Mouse (Mus musculus) urinary bladder, adult 2 months (tissue): Measurements from ENCODE around the gene Diaph3. TPM values are rescaled to one million over a fixed set of nuclear protein-coding genes. Genes with fewer than 3 reads are reported as not detected.
"Not testable (repeated sequence)": the region's sequence is repeated elsewhere in the genome, so short reads cannot be mapped to it uniquely, and the experiment has no call there.

ENCODE experiments used
- DNase-seq: peaks from one replicate; pipeline ENCODE4 v3.0.0; 2022; ENCODE audit warnings: low spot score
- polyA plus RNA-seq: library from polyadenylated mRNA; depleted of rRNA; stranded (reverse); fragments of >200 nt; gene quantifications from 2 replicates; pipeline ENCODE4 v1.2.3, GENCODE M21; 2012; rRNA removed

Gene Diaph3
- 1.3 and 1.4 TPM in 2 replicates for polyA plus RNA-seq

DNA sequence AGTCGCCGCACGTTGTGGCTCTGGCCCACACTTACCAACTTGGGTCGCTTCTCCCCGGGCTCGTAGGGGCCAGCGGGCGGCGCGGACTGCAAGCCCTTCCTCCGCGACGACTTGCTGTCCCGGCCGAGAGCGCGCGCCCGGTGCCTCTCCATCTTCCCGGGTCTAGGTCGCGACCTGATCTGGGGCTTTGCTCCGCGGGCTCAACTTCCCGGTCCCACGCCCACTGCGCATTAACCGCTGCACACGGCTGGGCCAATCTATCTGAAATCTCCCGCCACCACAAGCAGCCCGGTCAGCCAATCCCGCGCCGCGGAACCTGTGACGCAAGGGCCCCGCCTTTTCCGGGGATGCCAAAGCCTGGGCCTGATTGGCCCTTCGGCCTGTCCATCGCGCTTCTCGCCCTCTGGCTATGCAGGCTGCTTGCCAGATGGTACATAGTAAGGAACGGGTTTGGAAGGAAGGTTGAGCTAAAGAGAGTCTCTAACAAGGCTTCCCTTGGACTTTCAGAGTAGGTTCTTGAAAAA, at the start of gene Diaph3:
Gene Diaph3, minus strand, starts transcription at position 273 of the 524 bp plus-strand sequence.
- peak; percentile 89 for DNase-seq

GRCm38 (mm10) chr14:87190685-87191084, 49.6 kb upstream of the Diaph3 start:
- no peak for DNase-seq

DNA sequence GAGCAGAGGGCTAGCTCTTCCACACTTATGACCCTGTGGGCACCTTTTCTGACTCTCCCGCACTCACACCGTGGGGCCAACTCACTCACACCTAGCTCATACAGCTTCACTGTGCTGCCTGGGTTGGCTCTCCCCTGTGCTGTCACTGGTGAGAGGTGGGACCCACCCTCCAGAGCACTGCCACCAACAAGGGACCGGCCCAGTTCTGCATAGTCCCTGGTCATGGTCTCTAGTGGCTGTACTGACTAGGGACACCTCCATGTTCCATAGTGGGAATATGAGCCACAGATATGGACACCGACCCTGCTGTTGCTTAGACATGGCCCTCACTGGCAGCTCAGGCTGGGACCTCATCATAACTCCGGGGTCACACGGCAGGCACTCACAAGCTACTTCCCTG, 30.5 kb upstream of the Diaph3 start:
- no peak for DNase-seq

DNA sequence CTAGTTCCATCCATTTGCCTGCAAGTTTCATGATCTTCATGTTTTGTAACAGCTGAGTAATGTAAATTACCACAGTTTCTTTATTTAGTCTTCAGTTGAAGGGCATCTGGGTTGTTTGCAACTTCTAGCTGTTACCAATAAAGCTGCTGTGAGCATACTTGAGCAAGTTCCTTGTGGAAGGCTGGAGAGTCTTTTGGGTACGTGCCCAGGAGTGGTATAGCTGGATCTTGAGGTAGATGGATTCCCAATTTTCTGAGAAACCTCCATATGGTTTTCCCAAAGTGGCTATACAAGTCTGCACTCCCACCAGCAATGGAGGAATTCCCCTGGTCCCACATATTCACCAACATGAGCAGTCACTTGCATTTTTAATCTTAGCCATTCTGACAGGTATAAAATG, 28.1 kb upstream of the Diaph3 start:
- no peak for DNase-seq

DNA sequence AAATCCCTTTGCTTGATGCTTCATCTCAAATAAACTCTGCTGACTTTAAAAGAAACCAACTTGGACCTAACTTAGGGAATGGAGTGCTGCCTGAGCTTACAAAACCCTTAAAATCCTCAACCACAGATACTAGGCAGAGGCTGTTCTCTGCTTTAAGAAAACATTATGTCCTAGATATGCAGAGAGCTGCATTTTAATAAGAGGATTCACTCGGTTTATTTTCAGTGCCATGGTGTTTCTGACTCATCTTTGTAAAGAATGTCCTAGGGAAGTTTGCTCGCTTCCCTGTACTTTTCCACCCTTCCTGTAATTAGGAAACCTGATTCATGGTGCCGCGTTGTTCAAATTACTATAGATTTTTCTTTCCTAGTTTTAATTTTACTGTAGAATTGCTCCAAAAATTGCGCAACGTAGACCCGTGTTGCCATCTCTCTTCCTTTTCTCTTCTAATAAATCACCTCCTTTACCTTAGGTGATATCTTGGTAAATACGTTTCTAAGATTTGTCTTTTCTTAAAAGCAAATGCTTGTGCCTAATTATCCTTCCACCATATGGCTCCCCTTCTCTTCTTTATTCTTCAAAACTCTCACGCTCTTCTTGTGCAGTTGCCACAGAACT, 14.7 kb upstream of the Diaph3 start:
- no peak for DNase-seq

DNA sequence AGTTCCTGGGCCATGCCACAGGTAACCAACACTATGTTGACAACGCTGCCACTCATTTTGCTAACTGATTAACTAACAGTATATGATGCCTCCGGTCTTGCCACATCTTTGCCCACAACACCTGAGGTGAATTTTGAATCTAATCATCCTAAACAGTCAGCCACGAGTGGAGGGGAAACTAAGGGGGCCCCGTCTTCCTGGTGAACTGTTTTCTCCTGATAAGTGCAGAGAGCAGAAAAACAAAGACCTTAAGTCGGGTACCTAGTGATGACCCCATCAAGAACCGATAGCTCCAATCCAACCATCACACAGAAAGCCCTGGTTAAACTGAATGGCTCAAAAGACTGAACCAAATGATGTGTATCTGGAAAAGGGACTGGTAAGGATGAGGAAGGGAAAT, 8.6 kb upstream of the Diaph3 start:
- DNase-seq = no peak

- no peak for DNase-seq
Observed at GRCm38 (mm10) chr14:87146704-87147103, 5.7 kb upstream of the Diaph3 start.

DNA sequence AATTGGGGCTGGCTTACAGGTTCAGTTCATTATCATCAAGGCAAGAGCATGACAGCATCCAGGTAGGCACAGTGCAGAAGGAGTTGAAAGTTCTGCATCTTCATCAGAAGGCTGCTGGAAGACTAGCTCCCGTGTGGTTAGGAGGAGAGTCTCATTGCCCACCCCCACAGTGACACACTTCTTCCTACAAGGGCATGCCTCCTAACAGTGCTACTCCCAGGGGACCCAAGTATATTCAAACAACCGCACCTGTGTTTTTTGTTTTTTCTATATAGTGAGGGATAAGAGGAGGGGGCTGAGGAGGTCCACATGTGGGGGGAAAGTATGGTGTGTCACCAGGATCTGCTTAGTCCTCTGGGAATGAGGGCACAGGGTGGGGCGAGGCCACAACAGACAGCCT, 4.3 kb upstream of the Diaph3 start:
- DNase-seq = no peak

GRCm38 (mm10) chr14:87141777-87142176, 742 bp upstream of the Diaph3 start:
- no peak for DNase-seq

DNA sequence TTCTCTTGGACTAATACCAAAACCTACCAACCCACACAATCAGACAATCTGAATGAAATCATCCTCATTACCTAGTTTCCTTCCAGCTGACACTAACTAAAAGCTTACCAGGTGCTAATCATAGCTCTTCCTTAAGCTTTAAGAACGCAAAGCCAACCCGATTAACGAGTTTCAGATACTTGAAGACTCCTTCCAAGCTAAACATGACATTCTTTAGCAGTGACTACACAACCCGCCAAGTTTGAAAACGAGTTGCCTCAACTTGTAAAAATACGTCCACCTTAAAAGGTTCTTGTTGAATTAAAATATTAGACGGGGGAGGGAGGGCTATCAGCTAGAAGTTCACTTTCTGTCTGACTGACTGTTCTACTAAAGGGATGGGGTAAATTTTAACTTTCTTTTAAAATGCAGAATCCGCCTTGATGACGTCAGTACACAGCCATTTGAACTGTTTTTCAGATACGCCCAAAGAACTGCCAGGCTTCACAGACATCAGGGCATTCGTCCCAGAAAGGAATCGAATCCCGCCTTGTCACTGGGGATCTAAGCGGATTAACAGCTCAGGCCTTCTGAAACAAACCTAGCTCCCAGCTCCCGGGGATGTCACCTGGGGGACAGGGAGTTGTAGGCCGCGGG, 590 bp downstream of the Diaph3 start:
- no peak for DNase-seq

DNA sequence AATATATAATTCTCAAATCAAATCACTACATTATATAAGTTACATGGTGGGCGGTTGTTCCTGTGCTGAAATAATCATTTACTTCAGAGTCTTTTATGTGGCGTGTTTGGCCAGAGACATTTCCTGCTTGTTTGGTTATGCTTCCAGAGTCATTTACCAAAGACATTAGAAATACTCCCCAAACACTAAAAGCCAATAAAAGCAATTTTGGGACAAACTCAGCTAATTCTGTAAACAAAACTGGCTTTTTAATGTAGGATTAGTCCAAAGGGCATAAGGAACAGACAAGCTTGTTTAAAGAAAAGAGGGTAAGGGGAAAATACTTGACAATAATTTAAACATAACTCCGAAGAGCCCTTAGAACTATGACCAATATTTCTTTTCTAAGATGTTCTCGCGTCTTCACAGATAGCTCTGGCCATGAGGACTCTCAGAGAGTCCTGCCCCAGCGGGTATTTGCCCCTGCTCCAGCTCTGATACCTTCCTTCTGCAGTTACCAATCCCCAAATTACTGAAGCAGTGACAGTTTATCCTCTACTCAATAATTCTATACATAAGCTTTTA, 14.9 kb downstream of the Diaph3 start:
- no peak for DNase-seq

- no peak for DNase-seq
Observed at GRCm38 (mm10) chr14:87125492-87125891, 15.5 kb downstream of the Diaph3 start.

- DNase-seq = no peak
Observed at GRCm38 (mm10) chr14:87123091-87123490, 17.9 kb downstream of the Diaph3 start.

DNA sequence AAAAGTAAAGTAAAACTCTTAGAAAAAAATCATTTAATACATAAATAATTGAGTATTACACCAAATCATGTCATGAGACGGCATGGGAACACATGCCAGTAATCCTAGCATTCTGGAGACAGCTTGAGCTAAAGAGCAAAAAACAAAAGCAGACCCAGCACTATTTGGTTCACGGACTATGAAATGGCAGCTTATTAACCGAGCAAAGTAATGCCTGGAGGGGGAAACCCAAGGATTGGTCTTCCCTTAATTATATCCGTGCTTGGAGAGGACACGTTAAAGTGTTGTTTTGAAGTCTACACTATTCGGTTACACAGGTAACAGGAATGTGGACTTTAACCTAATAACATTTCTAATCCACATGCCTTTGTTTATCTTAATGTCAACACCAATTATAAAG, 19.2 kb downstream of the Diaph3 start:
- no peak for DNase-seq

DNA sequence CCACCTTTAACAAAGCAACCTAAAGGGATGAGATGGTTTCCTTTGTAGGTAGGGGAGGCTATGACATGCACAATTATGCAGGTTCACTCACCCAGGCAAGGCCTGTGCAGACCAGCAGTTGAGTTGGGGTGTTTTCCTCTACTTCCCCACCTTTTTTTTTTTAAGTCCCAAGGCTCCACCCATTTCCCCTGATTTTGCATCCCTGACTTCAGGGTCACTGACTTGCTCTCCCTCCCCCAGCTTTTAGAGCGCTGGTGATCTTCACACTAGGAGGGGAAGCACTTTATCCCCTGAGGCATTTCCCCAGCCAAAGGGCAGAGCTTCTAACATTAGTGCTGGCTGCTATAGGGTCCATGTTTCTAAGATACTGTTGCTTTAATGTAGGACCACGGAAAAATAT, 30.4 kb downstream of the Diaph3 start:
- no peak for DNase-seq

DNA sequence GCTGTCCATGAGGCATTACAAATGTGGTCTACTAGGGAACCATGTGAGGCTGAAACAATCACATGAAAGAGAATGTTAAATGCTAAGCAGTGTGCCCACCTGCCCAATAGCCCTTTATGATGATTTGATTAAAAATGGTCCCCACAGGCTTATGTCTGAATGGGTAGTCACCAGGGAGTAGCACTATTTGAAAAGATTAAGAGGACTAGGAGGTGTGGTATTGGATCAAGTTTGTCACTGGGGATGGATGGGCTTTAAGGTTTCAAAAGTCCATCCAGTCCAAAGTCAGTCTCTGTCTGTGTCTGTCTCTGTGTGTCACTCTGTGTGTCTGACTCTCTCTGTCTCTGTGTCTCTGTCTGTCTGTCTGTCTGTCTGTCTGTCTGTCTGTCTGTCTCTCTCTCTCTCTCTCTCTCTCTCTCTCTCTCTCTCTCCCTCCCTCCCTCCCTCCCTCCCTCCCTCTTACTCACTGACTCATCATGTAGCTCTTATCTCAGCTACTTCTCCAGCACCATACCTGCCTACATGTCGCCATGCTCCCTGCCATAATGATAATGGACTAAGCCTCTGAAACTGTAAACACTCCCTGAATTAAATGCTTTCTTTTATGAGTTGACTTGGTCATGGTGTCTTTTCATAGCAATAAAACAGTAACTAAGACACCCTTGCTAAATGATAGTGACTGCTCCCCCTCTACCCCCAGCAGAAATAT, 41.5 kb downstream of the Diaph3 start:
- DNase-seq = no peak

DNA sequence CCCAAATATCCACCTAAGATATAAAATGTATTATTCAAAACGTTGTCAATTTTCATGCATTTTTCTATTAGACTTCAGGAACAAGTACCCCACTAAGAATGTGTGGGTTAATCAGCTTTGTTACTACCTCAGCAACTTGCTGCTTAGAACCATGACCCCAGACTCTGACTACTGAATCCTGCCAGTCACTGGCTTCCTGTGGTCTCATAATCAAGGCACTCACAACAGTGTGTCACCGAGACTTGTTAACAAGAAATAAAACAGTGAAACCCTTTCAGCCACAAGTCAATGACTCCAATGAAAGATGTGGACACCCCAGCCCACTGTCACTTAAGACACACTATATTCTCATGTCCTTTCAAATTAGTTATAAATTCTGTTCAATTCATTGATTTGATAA, 42.9 kb downstream of the Diaph3 start:
- DNase-seq = no peak

GRCm38 (mm10) chr14:87091522-87091921, 49.5 kb downstream of the Diaph3 start:
- DNase-seq = no peak

DNA sequence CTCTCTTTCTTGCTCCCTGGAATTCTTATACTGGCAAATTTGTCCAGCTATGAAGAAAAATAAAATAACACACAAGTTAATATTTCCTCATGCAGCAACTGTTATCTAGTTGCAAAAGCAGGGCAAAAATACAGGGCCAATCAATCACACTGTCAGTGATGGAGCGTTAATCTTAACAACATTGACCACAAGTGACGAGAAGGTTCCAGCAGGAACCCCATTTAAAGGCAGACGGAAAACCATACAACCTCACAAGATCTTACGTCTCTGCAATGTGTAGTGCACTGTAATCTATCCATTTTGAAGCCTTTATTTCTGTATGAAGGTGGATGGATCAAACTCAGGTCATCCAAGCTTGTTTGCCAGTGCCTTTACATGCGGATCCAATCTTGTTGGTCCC, 49.9 kb downstream of the Diaph3 start:
- no peak for DNase-seq

GRCm38 (mm10) chr14:87088928-87089327, 52.1 kb downstream of the Diaph3 start:
- DNase-seq = no peak

GRCm38 (mm10) chr14:87088456-87088855, 52.6 kb downstream of the Diaph3 start:
- no peak for DNase-seq

DNA sequence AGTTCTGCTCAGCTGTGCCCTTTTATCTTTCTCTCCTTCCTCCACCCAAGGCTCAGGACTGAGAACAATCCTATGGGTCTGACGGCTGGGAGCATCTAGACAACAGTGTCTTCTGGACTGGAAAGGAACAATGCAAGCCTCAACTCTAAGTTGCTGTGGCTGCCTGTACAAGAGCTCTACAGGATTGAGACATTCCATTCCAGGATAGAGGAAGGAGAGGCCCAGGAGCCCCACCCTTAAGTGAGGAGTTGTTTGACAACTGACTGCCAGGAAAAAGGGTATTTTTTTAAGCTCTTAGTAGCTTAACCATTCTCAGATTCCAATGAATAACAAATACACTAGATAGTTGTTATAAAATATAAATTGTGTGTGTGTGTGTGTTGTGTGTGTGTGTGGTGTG, 53.0 kb downstream of the Diaph3 start:
- no peak for DNase-seq

DNA sequence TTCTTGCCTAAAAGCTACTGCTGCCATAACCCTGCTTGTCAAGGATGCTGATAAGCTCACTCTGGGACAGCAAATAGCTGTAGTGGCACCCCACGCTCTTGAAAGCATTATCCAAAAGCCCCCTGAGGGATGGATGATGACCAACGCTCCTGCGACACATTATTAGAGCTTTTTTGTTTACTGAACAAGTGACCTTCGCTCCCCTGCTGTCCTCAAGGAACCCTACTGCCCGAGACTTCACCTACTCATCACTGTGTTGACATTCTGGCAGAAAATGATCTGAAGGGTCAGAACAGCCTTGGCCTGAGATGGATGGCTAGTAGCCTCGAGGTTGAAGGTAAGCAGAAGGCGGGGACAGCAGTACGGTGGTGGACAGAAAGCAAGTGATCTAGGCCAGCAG, 56.1 kb downstream of the Diaph3 start:
- not testable (repeated sequence) for DNase-seq
